Mouse (Mus musculus) CD4-positive, CD25-positive, alpha-beta regulatory T cell, adult 2 months (primary cell): Measurements from ENCODE around the gene Ahnak.
"Not testable (repeated sequence)": the region's sequence is repeated elsewhere in the genome, so short reads cannot be mapped to it uniquely, and the experiment has no call there.

Experiments
- DNase-seq: peaks from one replicate; pipeline ENCODE4 v3.0.0-alpha.2; 2012; ENCODE audit warnings: low read depth, low spot score

Ahnak gene

DNA sequence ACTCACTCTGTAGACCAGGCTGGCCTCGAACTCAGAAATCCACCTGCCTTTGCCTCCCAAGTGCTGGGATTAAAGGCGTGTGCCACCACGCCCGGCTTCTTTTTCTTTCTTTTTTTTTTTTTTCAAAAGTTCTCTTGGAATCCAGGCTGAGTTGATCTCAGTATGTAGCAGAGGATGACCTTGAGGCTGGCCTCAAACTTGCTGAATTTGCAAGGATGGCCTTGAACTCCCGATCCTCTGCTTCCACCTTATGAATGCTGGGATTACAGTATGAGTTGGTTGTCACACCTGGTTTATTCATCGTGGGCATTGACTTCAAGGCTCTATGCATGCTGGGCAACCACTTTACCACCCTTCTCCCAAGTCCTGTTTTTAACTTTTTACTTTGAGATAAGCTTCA lies 51.6 kb downstream of the Ahnak start:
- no peak for DNase-seq

DNA sequence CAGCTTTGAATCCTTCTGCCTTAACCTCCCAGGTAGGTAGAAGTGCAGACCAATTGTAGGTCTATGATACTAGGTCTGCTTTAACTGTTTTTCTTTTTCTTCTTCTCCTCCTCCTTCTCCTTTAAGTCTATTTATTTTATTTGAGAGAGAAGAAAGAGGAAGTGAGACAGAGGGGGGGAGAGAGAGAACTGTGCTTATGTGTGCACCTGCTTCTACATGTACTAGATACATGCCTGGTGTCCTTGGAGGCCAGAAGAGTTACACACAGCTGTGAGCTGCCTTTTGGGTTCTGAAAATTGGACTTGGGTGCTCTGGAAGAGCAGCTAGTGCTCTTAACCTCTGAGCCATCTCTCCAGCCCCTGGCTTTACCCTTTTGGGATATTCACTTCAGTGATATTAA lies 52.0 kb downstream of the Ahnak start:
- peak; percentile 33 for DNase-seq

DNA sequence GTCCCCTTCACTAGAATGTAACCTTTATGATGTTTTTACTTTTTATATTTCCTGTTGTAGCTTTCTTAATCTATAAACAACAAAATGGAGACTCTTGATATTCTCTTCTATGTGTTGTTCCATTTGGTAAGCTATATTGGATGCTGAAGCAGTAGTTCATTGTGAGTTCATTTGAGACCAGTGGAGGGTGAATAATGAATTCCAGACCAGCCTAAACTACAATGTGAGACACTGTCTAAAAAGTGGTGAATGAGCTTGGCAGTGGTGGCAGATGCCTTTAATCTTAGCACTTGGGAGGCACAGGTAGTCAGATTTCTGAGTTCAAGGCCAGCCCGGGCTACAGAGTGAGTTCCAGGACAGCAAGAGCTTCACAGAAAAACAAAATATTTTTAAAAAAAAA lies 54.0 kb downstream of the Ahnak start:
- DNase-seq: no peak

DNA sequence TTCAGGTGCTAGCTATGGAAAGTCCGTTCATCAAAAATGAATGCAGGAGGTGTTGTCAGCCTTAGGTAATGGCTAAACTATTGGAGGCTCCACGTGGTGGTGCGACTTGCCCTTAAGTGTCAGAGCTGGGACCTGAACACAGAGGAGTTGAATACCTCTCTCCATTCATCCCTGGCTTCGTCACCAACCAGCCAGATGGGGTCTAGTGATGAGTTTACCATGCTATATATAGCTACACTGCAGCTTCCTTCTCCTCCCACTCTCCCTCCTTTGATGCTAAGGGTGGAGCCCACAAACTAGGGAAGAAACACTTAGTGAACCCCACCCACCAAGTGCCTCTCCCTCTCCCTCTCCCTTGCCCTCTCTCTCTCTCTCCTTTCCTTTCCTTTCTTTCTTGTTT lies 55.2 kb downstream of the Ahnak start:
- peak; percentile 45 for DNase-seq

DNA sequence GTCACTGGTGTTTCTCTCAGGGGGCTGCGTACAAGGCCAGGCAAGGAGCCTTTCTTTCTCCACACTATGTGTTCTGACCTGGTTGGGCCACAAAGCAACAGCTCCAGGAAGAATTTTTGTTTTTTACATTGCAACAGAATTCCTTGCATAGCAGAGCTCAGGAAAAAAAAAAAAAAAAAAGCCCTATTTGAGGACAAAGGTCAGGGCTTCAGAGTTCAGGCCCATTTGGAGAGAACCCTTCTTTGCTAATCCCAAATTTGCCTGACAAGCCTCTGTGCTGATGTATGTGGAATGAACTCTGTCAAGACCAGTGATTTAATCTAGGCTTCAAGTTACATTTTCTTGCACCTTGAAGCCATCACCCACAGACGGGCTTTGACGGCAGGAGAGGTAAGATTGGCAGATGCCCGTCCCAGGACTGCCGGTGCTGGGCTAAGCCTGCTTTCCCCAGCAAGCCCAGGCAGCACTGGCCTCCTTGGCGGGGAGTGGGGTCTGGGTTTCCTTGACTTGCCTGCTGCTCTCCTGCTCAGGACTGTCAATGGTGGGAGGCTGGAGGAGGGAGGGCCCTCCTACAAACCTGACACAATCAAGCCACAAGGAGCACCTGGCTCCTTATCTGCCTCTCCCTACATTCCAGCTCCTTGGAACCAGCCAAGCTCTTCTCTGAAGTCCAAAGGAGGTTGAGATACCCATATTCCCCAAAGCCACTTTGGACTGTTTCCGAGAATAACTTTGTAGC lies 58.3 kb downstream of the Ahnak start:
- no peak for DNase-seq

DNA sequence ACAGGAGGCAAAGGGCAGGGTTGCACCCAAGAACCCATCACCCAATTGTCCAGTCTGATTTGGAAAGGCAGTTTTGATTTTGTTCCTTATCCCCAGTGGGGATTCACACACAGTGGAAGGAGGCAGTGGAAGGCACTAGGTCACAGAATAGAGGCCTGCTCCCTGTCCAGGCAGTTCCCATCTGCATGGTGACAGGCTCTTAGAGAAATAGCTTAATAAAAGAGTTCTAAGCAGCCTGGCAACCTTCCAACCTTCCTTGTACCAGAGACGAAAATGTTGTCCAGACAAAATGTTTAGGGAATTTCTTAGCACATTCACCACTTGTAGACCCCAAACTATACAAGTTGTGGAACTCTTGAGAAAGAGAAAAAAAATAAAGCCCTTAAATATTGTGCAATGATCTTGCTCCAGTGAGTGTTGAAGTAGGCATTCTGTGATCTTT lies 58.9 kb downstream of the Ahnak start:
- DNase-seq: no peak

DNA sequence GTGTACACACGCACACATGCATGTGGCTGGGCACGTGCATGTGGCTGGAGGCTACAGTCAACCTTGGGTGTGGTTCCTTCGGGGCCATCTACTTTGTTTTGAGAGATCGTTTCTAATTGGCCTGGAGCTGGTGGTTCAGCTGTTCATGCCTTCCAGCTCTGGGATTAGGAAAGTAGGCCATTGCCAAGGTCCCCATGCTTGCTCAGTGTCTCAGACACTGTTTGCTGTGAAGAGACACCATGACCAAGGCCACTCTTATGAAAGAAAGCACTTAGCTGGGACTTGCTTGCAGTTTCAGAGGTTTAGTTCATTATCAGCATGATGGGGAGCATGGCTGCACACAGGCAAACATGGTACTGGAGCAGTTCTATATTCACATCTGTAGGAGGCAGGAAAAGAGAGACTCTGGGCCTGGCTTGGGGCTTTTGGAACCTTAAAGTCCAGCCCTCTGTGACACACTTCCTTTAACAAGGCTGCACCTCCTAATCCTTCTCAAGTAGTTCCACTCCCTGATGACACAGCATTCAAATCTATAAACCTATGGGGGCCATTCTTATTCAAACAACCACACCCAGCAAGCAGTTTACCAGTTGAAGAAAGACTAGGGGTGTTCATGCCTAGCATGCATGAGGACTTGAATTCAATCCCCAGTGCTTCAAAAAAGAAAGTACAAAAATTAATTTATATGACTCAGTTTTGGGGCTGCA lies 60.0 kb downstream of the Ahnak start:
- DNase-seq: no peak

DNA sequence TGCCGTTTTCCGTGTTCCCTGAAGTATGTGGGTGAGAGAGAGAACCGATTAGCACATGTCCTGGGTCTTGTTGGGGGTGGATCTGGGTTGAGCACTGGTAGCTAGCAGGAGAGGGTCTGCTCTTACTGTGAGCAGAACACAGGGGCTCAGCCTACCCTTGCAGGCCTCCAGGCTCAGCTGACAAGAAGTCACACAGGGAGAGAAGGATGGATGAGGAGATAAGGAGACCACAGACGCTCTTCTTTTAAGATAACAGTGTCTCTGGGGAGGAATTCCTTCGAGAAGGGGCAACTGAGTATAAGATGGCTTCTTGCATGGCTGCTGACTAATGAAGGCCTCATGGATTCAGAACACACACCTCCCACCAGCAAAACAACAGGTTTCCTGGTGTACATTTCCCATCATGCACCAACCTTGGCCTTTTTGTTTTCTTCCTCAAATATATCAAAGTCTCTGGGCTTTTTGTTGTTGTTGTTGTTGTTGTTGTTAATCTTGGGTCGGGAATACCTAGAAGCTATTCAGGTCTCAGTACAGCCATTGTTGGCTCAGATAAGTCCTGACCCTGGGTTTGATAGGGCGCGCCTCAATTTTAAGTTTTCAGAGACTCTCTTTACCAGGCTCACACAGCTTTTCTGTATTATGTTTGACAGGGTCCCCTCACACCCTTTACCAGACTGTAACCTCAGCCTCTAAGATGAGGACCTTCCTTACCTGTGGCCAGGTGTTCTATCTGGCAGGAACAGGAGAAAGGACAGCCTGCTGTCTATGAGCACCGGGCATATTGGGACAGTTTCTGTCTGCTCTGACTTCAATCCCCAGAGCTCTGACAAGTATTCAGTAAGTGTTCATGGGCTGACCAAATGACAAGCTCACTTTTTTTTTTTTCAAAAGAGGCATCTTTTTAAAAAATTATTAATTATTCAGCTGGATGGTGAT lies 61.5 kb downstream of the Ahnak start:
- no peak for DNase-seq

DNA sequence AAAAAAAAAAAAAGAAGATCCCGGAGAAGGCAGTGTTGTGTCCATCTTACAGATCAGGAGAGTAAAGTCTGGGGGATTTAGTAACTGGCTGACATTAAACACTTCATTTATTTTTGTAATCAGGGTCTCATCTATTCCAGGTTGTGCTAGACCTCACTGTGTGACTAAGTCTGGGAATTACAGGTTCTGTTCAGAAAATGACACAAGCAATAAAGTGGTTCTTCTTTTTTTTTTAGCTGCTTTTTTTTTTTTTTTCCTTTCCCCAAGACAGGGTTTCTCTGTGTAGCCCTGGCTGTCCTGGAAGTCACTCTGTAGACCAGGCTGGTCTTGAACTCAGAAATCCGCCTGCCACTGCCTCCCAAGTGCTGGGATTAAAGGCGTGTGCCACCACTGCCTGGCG lies 62.9 kb downstream of the Ahnak start:
- DNase-seq: not testable (repeated sequence)

DNA sequence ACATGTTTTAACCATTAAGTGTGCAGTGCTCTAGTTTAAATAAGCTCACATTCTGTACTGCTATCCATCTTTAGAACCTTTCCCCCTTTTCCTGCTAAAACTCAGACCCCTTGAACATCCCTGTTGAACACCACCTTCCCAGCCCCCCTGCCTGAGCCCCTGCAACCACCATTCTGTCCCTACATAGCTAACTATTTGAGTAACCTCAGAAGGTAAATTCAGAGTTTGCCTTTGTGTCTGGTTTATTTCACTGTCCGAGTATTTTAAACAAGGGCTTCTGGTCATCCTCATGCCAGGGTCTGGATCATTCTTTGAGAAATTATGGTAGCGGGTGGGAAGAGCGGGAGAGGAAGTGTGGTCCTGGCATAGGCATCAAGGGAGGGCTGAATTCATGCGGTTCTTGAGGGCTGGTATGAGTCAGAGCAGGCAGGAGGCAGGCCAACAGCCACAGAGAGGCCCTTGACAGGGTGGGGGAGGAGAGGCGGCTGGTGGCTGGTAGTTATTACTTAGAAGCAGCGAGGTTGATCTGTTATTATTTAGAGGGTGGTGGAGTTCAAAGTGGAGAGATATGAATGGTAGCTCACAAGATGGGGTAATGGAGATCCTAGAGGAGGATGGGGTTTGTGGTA lies 63.8 kb downstream of the Ahnak start:
- DNase-seq: peak; percentile 77

DNA sequence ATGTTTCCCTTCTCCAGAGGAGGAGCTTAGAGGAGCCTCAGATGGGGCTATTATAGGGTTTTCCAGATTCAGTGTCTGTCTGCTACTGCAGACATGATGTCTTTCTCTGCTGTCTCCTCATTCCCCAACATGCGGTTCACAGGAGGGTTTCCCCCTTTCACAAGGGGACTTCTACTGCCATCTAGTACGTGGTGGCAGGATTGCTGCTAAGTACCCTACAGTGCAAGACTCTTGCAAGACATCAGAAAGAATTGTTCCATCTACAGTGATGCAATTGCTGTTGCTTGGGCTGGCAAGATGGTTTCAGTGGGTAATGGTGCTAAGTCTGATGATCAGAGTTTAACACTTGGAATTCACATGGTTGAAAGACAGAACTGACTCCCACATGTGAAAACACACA lies 66.1 kb downstream of the Ahnak start:
- peak; percentile 89 for DNase-seq

DNA sequence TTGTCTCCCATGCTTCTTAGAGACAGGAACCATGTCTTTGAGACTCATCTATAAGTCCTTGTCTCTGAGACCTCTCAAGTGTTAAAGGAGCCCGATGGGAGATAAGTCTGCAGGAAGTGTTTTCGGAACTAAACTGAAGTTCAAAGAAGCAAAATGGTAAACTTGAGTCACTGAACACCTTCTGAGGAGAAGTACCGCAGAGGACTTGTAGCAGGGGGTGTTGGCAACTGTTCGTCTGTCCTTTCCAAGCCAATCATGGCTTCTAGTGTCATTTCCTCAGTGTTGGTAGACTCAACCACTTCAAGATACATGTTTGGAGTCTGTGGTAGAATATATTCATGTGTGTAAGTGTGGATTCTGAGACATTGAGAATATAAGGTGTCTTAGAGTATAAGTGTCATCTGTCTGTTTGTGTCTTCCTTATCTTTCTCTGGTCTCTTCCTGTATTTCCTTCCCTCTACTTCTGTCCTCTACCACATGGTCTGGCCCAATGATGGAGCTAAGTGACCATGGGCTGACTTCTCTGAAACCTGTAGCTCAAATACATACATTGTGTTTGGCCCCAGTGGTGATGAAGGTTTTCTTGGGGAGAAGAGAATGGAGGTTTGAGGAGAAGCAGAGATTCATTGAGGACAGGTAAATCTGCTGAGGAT lies 66.7 kb downstream of the Ahnak start:
- DNase-seq: peak; percentile 80

DNA sequence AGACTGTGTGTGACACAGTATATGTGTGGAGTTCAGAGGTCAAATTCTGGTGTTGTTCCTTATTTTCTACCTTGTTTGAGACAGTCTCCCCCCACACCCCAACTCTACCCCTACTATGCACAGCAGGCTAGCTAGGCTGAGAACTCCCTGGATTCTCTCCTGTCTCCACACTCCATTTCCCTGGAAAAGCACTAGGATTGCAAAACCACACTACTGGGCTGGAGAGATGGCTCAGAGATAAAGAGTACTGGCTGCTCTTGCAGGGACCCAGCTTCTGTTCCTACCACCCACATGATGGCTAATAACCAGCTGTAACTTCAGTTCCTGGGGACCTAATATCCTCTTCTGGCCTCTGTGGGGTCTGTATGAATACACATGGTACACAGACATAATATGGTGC lies 68.6 kb downstream of the Ahnak start:
- no peak for DNase-seq

DNA sequence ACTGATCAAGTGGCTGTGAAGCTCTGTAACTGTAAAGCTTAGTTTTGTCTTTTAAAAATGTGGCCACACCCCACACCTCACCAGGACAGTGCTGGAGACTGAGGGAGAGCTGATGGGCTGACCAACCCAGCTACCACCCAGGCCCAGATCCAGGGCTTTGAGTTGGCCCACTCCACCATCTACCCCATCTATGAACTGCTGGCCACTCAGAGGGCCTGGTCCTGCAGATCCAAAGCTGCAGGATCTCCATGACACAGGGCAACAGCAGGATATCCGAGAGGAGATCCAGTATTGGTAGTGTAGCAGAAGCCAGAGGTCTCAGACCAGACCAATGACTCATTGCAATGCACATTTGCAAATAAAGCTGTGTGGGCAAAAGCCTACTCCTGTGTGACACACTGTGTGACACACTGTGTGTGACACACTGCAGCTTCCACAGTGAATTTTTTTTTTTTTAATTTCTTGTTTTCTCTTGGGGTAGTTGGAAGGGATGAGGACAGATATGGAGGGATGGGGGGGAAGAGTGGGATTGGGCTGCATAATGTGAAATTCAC lies 69.3 kb downstream of the Ahnak start:
- DNase-seq: no peak

DNA sequence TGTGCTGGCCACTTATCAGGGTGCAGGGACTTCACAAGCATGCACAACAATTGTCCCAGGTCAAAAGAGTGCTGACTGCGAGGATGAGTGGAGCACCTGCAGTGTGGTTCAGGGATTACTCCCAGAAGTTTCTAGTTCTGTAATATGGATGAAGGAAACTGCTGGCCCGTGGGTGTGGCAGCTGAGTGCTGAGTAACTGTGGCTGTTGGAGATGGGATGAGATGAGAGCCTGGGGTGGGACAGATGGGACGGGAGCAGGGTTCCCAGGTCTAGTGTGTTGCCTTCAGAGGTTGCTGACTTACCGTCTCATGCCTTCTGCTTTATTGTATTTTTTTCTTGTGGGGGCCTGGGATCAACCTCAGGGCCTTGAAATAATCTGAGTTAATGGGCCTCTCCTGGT lies 69.9 kb downstream of the Ahnak start:
- DNase-seq: no peak

DNA sequence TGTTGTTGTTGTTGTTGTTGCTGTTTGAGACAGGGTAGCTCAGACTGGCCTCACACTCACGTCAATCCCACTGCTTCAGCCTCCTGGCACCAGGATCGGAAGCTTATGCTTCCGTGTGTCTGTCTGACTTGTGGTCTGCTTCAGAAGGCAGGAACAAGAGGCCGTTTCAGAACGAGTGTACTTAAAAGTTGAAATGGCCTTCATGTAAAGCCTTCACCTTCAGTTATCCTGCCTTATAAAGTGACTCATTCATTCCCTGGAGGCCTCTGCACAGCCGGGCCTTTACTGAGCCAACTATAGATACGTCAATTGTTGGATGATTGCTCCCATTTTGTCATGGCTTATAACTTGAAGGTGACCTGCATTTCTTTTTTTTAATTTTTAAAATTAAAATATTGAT lies 70.3 kb downstream of the Ahnak start:
- no peak for DNase-seq

DNA sequence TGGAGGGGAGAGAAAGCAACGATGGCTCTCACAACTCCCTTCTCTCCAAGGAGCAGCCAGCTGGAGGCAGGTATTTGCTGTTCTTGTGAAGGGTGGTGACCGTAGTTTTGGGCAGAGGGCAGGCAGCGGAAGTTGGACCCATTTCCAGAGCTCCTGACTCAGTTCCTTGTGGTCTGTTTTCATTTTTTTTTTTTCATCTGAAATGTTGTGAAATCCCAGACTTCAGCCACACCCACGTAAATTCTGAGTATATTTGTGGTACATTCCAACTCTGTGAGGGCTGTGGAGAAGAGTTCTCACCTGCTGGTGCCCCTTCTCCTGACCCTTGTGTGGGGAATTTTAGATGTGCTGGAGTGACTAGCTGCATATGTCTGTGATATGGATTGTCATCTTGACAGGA lies 71.0 kb downstream of the Ahnak start:
- no peak for DNase-seq

DNA sequence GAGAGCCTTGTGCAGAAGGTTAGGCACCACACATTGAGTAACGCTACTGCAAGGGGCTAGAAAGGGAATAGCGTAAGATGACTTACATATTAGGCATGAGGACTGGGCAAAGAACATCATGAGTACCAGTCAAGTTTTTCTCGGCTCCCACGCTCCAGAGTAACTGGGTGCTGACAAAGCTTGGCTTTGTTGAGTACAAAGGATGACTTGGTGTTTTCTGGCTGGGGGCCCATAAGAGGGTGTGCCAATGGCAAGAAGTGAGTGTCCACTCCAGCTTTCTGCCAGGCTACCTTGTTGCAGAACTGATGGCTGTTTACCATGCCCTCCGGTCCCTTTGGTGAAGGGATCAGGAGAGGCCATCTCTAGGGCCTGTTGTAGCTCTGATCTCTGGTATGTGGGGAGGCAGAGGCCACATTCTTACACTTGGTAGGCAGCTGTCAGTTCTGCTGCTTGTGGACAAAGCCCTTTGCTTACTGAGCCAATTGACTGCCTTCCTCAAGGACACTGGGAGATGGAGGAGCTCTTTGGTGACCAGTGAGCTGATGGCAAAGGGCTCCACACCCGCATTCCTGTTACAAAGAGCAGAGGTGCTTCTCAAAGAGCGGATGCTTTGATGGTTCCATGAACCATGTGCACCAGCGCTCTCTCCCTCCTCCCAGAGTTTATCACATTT lies 72.3 kb downstream of the Ahnak start:
- DNase-seq: no peak

DNA sequence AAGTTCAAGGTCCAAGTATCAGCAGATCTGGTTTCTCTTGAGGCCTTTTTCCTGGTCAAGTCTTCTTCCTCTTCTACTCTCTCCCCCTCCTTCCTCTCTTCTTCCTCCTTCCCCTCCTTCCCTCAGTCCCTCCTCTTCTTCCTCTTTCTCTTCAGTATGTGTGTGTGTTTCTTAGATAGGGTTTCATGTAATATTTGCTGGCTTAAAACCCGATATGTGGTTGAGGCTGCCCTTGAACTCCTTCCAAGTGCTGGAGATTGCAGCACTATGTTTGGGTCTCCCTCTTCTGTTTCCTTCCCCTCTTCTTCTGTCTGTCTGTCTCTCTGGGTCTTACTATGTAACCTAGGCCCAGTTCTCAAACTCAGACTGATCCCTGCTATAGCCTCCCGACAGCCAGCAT lies 73.7 kb downstream of the Ahnak start:
- DNase-seq: no peak

DNA sequence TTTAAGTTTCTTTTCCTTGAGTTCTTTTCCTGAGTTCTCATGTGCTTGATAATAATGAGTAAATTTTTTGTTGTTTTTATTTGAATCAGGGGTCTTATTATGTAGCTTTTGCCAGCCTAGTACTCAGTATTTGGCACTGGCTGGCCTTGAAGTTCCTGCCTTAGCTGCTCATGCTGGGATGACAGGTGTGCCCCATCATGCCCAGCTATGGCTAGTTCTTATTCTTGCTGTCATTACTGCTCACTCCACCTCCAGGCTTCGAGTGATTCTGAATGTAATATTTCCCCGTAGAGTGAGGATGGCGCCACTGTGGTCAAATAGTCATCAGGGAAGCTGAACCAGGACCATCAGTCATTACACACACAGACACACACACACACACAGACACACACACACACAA lies 74.7 kb downstream of the Ahnak start:
- no peak for DNase-seq
